Mouse (Mus musculus): ENCODE measurements around the gene Polh. TPM values are rescaled to one million over a fixed set of nuclear protein-coding genes. Genes with fewer than 3 reads are reported as not detected.

Polh gene
- polyA plus RNA-seq, 1 experiment from 2014 or later, result 7.9 TPM

- no peak overlapping the region for H3K27ac ChIP-seq (replicated peaks)
- H3K4me2 ChIP-seq, result no peak overlapping the region
- no peak for ATAC-seq (ENCODE audit: low FRiP score, low read depth)
- no peak overlapping the region for H3K4me3 ChIP-seq
- no peaks in the 10 kb centered on the region for H3K9me3 ChIP-seq
- H3K9ac ChIP-seq, result no peak overlapping the region
- peaks cover 71% of the 10 kb centered on the region for H3K36me3 ChIP-seq
- 84% methylated on average over 1 of the region's 1 CpGs for WGBS
- no peaks in the 10 kb centered on the region for H3K4me1 ChIP-seq (replicated peaks)
- H3K27me3 ChIP-seq, result no peaks in the 10 kb centered on the region
Observed at GRCm38 (mm10) chr17:46236067-46236466, 33.6 kb upstream of the Polh start.

- Histone ChIP-seq H3K4me3 (no peak overlapping the region), H3K9me3 (no peaks in the 10 kb centered on the region), H3K36me3 (peaks cover 90% of the 10 kb centered on the region), H3K4me1 (replicated peaks) (no peaks in the 10 kb centered on the region), H3K4me2 (no peak overlapping the region), H3K27ac (replicated peaks) (no peak overlapping the region), H3K9ac (no peak overlapping the region), H3K27me3 (no peaks in the 10 kb centered on the region)
- WGBS, result 93% methylated on average over 7 of the region's 7 CpGs
- no peak for ATAC-seq (ENCODE audit: low FRiP score, low read depth)
Observed at GRCm38 (mm10) chr17:46227576-46227975, 25.1 kb upstream of the Polh start.

GRCm38 (mm10) chr17:46221601-46222000 is 19.2 kb upstream of the Polh start:
- WGBS, result 98% methylated on average over 3 of the region's 3 CpGs
- ATAC-seq (ENCODE audit: low FRiP score, low read depth), result no peak

GRCm38 (mm10) chr17:46210550-46210949 is 8.1 kb upstream of the Polh start:
- no peaks in the 10 kb centered on the region for H3K4me1 ChIP-seq (replicated peaks)
- no peaks in the 10 kb centered on the region for H3K9me3 ChIP-seq
- H3K27me3 ChIP-seq, result no peaks in the 10 kb centered on the region
- H3K4me3 ChIP-seq, result no peak overlapping the region
- no peak overlapping the region for H3K4me2 ChIP-seq
- H3K36me3 ChIP-seq, result peaks cover 85% of the 10 kb centered on the region
- H3K9ac ChIP-seq, result no peak overlapping the region
- WGBS, result 97% methylated on average over 3 of the region's 3 CpGs
- H3K27ac ChIP-seq (replicated peaks), result no peak overlapping the region
- no peak for ATAC-seq (ENCODE audit: low FRiP score, low read depth)

More at GRCm38 (mm10) chr17:46221601-46222000, 19.2 kb upstream of the Polh start:
- H3K9me3 ChIP-seq, result no peaks in the 10 kb centered on the region
- H3K9ac ChIP-seq, result no peak overlapping the region
- H3K36me3 ChIP-seq, result peaks cover 93% of the 10 kb centered on the region
- H3K27me3 ChIP-seq, result no peaks in the 10 kb centered on the region
- no peak overlapping the region for H3K4me3 ChIP-seq
- no peak overlapping the region for H3K27ac ChIP-seq (replicated peaks)
- H3K4me1 ChIP-seq (replicated peaks), result no peaks in the 10 kb centered on the region
- no peak overlapping the region for H3K4me2 ChIP-seq

GRCm38 (mm10) chr17:46206676-46207075 is 4.2 kb upstream of the Polh start:
- Histone ChIP-seq H3K27ac (replicated peaks) (no peak overlapping the region), H3K4me3 (no peak overlapping the region), H3K9me3 (no peaks in the 10 kb centered on the region), H3K4me2 (no peak overlapping the region), H3K27me3 (no peaks in the 10 kb centered on the region), H3K36me3 (peaks cover 54% of the 10 kb centered on the region), H3K4me1 (replicated peaks) (peaks cover 22% of the 10 kb centered on the region), H3K9ac (no peak overlapping the region)
- ATAC-seq (ENCODE audit: low FRiP score, low read depth), result no peak

- Histone ChIP-seq H3K36me3 (peaks cover 29% of the 10 kb centered on the region), H3K27me3 (no peaks in the 10 kb centered on the region), H3K9me3 (no peaks in the 10 kb centered on the region), H3K4me2 (peak overlapping the region; percentile 88), H3K4me3 (peak overlapping the region; percentile 83), H3K27ac (replicated peaks) (peak overlapping the region; percentile 77), H3K9ac (peak overlapping the region; percentile 72), H3K4me1 (replicated peaks) (peaks cover 42% of the 10 kb centered on the region)
- peak; percentile 49; the same call in 1 of the 2 replicates for ATAC-seq (ENCODE audit: low FRiP score, low read depth)
- under 1% methylated on average over 20 of the region's 20 CpGs for WGBS
Observed at GRCm38 (mm10) chr17:46203078-46203477, 633 bp upstream of the Polh start.

GRCm38 (mm10) chr17:46201151-46201550 is 1.3 kb downstream of the Polh start:
- ATAC-seq (ENCODE audit: low FRiP score, low read depth), result no peak
- Histone ChIP-seq H3K27me3 (no peaks in the 10 kb centered on the region), H3K27ac (replicated peaks) (no peak overlapping the region), H3K9me3 (no peaks in the 10 kb centered on the region), H3K4me3 (peak overlapping the region; percentile 83; the same call in 1 of the 2 replicates), H3K4me2 (peak overlapping the region; percentile 88), H3K36me3 (peaks cover 29% of the 10 kb centered on the region), H3K4me1 (replicated peaks) (peaks cover 42% of the 10 kb centered on the region), H3K9ac (no peak overlapping the region)
- WGBS, result 56% methylated on average over 6 of the region's 6 CpGs

- H3K27me3 ChIP-seq, result no peaks in the 10 kb centered on the region
- H3K27ac ChIP-seq (replicated peaks), result no peak overlapping the region
- H3K36me3 ChIP-seq, result peaks cover 66% of the 10 kb centered on the region
- ATAC-seq (ENCODE audit: low FRiP score, low read depth), result no peak
- no peak overlapping the region for H3K4me2 ChIP-seq
- WGBS, result 97% methylated on average over 2 of the region's 2 CpGs
- H3K4me1 ChIP-seq (replicated peaks), result no peaks in the 10 kb centered on the region
- no peaks in the 10 kb centered on the region for H3K9me3 ChIP-seq
- H3K9ac ChIP-seq, result no peak overlapping the region
- H3K4me3 ChIP-seq, result no peak overlapping the region
Observed at GRCm38 (mm10) chr17:46188829-46189228, 13.6 kb downstream of the Polh start.

GRCm38 (mm10) chr17:46182273-46182672 is 20.2 kb downstream of the Polh start:
- Histone ChIP-seq H3K4me2 (no peak overlapping the region), H3K27ac (replicated peaks) (no peak overlapping the region), H3K9ac (no peak overlapping the region), H3K4me3 (no peak overlapping the region), H3K36me3 (peaks cover 85% of the 10 kb centered on the region), H3K27me3 (no peaks in the 10 kb centered on the region), H3K9me3 (no peaks in the 10 kb centered on the region), H3K4me1 (replicated peaks) (no peaks in the 10 kb centered on the region)
- ATAC-seq (ENCODE audit: low FRiP score, low read depth), result no peak
- WGBS, result 88% methylated on average over 4 of the region's 4 CpGs

GRCm38 (mm10) chr17:46170538-46170937 is 31.9 kb downstream of the Polh start:
- no peak for ATAC-seq (ENCODE audit: low FRiP score, low read depth)
- no peak overlapping the region for H3K4me2 ChIP-seq
- no peak overlapping the region for H3K27ac ChIP-seq (replicated peaks)
- H3K9ac ChIP-seq, result no peak overlapping the region
- H3K4me3 ChIP-seq, result no peak overlapping the region
- H3K4me1 ChIP-seq (replicated peaks), result no peaks in the 10 kb centered on the region
- 74% methylated on average over 3 of the region's 3 CpGs for WGBS
- H3K27me3 ChIP-seq, result no peaks in the 10 kb centered on the region
- H3K36me3 ChIP-seq, result peaks cover 73% of the 10 kb centered on the region
- no peaks in the 10 kb centered on the region for H3K9me3 ChIP-seq

GRCm38 (mm10) chr17:46168768-46169167 is 33.7 kb downstream of the Polh start:
- Histone ChIP-seq H3K4me2 (no peak overlapping the region), H3K4me1 (replicated peaks) (no peaks in the 10 kb centered on the region), H3K9ac (no peak overlapping the region), H3K4me3 (no peak overlapping the region), H3K9me3 (no peaks in the 10 kb centered on the region), H3K27ac (replicated peaks) (no peak overlapping the region), H3K27me3 (no peaks in the 10 kb centered on the region), H3K36me3 (peaks cover 84% of the 10 kb centered on the region)
- WGBS, result 96% methylated on average over 5 of the region's 5 CpGs
- no peak for ATAC-seq (ENCODE audit: low FRiP score, low read depth)

GRCm38 (mm10) chr17:46168318-46168717 is 34.1 kb downstream of the Polh start:
- no peaks in the 10 kb centered on the region for H3K9me3 ChIP-seq
- no peak overlapping the region for H3K4me2 ChIP-seq
- peaks cover 1% of the 10 kb centered on the region for H3K4me1 ChIP-seq (replicated peaks)
- H3K4me3 ChIP-seq, result no peak overlapping the region
- no peak overlapping the region for H3K9ac ChIP-seq
- ATAC-seq (ENCODE audit: low FRiP score, low read depth), result no peak
- 68% methylated on average over 5 of the region's 5 CpGs for WGBS
- no peak overlapping the region for H3K27ac ChIP-seq (replicated peaks)
- no peaks in the 10 kb centered on the region for H3K27me3 ChIP-seq
- H3K36me3 ChIP-seq, result peaks cover 83% of the 10 kb centered on the region

GRCm38 (mm10) chr17:46167014-46167413 is 35.4 kb downstream of the Polh start:
- no peak overlapping the region for H3K27ac ChIP-seq (replicated peaks)
- H3K4me2 ChIP-seq, result no peak overlapping the region
- 79% methylated on average over 11 of the region's 11 CpGs for WGBS
- no peaks in the 10 kb centered on the region for H3K27me3 ChIP-seq
- no peak for ATAC-seq (ENCODE audit: low FRiP score, low read depth)
- peaks cover 70% of the 10 kb centered on the region for H3K36me3 ChIP-seq
- peaks cover 14% of the 10 kb centered on the region for H3K4me1 ChIP-seq (replicated peaks)
- no peaks in the 10 kb centered on the region for H3K9me3 ChIP-seq
- H3K9ac ChIP-seq, result no peak overlapping the region
- H3K4me3 ChIP-seq, result no peak overlapping the region
